Mouse (Mus musculus): ENCODE results near the gene Pik3r5.

Pik3r5 gene

DNA sequence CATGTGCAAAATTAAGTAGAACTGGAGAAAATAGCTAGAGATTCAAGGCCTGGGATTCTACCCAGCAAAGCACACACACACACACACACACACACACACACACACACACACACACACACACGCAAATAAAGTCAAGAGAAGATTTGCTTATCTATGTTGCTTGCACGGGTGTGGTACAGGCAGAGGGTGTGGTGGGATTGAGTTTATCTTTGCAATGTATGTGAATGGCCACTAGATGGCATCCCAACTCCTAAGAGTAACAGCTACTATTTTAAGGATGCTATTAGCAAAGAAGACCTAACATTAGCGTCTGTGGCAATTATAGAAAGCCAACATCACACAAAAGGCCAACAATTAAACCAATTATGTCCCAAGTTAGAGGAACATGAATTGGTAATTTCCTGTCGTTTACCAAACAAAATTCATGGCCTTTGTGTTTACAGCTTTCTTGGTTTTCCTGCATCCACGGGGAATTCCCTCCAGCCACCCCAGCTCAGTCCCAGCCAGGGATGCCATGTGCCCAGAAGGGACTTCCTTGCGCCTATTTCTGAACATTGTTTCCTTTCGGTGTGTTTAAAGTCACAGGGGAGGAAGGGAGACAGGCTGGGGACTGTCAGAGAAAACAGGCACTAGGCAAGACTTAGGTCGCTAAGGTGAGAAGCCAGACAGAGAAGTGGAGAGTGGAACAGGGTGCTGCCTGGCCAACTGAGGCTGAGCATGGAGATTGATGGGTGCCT, 53.5 kb downstream of the Pik3r5 start:
- peak; percentile 68 for DNase-seq (ENCODE audit: low read depth, low spot score)

DNA sequence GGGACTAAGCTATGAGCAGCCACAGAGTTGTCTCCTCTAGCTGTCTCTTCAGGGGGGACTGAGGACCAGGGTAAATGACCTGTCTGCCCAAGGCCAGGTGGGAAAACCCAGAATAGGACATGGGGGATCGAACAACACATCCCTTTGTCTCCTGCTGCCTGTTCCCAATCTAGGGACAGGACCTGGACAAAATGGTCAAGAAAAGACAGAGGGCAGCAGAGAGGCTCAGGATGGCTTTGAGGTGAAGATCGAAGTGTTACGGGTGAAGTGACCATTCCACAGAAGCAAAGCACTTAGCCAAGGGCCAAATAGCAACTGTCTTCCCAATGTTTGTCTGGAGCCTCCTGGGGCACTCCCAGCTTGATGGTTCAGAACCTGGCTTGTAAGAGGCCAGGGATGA, 54.2 kb downstream of the Pik3r5 start:
- DNase-seq (ENCODE audit: low read depth, low spot score) = no peak

DNA sequence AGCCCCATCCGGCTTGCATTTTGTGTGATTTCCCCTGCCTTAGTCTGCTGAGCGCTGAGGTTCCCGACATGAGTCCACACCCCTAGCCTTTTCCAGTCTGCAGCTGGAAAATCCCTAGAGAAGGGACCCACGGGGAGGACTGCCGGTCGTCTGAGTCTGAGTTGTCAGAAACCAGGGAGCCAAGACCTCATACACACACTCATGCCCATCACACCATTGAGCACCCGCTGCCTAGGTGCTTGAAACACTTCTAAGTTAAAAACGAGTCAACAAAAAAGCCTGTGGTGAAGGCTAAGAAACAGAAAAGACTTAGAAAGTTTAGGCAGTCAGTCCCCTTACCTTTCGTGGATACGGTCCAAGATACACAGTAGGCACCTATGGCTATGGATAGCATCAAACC, 55.8 kb downstream of the Pik3r5 start:
- DNase-seq (ENCODE audit: low read depth, low spot score) = no peak

DNA sequence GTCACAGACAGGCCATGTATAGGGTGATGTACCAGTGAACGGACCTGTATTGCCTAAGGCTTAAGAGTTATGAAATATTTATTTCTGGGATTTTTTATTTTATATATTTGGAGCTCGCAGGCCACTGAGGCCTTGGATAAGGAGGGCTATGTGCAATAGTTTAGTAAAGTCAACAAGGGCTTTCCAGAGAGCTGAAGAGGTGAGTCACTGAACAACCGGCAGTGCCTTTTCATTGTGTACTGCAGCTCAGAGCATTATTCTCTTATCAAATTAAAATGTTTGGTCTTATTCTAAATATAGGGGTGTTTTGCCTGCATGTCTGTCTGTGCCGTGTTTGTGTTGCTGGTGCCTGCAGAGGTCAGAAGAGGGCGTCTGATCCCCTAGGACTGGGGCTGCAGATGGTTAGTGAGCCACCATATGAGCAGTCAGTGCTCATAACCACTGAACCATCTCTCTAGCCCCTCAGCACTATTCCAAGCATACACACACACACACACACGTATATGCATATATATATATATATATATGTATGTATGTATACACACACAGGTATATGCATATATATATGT, 56.4 kb downstream of the Pik3r5 start:
- DNase-seq (ENCODE audit: low read depth, low spot score) = no peak

DNA sequence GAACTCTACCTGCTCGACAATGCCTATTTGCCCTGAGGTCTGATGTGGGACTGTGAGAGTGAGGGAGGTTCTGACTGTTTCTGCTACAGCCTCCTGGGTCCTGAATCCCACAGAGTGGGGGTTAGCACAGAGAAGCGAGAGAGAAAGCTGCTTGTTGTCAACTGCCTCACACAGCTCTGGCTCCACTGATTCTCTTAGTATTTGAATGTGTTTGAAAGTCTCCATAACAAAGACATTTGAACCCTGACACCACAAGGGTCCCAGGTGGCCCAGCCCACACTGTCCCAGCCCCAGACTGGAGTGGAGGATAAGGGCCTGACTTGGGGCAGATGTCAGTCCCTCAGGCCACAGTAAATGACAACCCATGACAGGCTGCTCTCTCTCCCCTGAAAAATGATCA, 57.3 kb downstream of the Pik3r5 start:
- DNase-seq (ENCODE audit: low read depth, low spot score) = peak; percentile 22

DNA sequence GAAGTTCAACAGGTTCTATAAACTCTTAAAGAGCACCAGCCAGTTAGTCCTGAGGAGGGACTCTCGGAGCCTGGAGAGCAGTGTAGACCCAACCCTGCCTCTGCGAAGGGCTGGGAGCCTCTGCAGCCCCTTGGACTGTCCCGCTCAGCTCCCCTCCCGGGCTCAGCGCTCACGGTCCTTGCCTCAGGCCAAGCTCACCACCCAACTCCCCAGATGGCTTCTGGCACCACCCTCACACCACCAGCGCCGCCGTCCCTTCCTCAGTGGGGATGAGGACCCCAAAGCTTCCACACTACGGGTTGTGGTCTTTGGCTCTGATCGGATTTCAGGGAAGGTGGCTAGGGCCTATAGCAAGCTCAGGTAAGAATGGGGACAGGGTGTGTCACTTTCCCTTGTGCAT, 60.7 kb downstream of the Pik3r5 start:
- no peak for DNase-seq (ENCODE audit: low read depth, low spot score)

DNA sequence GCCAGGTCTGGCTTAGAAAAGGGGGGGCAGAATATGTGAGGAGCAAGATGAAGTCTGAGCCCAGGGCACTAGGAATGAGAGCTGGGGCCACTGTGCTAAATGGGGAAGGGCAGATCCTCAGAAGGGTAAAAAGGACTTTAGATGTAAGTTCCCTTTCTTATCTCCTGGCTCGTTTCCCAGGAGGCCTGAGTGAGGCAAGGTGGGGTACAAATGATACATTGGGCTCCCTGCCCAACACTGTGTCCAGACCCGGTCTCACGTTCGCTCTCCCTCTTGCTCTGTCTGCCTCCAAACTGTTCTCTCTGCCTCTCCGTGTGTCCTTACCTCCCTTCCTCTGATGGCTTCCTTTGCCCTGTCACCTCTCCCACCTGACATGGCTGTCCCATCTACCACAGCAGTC, 61.8 kb downstream of the Pik3r5 start:
- DNase-seq (ENCODE audit: low read depth, low spot score) = no peak

DNA sequence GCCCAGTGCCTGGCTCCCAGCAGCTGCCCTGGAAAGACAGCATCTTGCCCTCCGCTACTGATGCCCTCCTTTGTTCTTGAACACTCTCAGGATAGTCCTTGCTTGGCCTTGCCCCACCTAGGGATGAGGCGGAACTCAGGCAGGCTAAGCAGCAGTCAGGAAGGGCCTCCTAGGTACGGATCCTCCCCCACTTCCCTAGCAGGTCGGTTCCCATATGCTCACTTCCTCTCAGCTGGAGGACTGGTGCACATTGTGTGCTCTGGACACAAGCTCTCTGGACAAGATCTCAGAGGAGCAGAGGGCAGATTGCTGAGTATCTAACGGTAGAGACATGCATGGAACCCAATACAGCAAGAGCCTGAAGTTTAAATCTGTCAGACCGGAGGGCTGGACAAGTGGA, 65.2 kb downstream of the Pik3r5 start:
- DNase-seq (ENCODE audit: low read depth, low spot score) = no peak

DNA sequence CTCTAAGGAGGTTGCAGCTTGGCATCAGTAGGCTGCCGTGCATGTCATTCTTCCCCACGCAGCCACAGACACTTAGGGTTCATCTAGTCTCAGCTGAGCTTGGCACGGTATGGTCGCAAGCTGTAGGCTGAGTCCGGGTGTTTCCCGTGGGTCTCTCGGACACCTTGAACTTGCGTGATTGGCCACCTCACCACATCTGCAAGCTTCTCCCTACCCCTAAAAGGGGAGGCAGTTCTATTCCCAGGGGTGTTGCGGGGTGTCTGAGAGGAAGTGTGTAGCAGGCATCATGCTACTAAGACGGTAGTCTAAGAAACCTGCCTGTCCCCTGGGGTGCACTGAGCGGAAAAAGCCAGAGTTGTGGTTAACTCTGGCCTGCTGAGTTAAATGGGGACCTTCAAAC, 66.6 kb downstream of the Pik3r5 start:
- DNase-seq (ENCODE audit: low read depth, low spot score) = no peak

DNA sequence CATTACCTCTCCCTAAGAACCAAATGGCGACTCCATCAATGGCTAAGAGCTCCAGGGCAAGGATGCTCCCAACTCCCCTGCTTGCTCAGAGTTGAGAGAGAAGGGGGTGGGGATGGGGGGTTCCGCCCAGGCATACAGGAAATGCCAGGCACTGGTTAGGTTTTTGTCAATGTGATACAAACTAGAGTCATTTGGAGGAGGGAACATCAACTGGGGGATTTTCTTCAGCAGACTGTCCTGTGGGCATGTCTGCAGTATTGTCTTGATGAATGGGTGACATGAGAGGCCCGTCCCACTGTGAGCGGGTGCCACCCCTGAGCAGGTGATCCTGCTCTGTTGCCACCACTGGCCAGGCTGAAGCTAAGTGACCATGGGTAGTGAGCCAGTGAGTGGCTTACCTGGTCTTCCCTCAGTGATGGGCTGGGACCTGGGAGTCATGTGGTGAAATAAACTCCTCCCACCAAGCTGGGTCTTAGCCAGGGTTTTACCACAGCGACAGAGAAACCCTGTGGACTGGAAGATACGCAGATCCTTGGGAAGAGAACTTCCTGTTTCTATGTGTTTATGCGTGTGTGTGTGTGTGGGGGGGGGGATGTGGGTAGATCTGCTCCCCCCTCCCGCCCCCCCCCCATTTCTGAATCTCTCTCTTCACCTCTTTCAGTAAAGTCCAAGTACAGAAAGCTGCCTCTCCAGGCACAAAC, 67.2 kb downstream of the Pik3r5 start:
- no peak for DNase-seq (ENCODE audit: low read depth, low spot score)

DNA sequence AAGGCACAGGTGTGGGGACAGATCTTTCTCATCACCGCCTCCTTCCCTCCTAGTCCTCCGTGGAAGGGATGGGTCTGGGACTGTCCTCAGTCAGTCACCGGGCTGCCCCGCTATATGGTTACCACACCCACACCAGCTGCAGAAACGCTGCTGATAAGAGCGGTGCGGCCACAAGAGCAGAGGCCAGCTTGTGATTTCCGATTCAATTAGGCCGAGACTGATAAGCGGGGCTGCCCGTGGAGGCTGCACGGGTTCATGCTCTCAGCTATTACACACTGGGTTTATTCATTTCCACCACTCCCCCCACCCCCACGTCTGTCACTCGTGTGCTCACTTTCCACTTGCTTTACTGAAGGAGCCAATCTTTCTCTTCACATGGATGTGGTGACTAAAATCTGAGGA, 69.0 kb downstream of the Pik3r5 start:
- DNase-seq (ENCODE audit: low read depth, low spot score) = no peak

DNA sequence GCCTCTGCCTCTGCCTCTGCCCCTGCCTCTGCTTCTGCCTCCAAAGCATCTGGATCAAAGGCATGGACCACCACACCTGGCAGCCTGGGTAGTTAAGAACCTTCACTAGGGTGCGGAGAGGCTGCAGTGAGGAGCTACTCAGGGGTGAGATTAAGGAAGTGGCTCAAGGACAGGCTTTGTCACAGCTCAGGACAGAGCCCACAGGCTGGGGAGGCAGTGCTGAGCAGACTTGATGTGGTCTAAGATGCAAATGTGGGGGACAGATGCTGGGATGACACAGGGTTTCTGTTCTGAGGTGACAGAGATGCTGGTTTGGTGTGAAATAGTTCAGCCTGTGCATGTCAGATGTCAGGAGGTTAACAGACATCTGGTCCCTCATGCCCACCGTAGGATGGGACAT, 70.5 kb downstream of the Pik3r5 start:
- no peak for DNase-seq (ENCODE audit: low read depth, low spot score)

DNA sequence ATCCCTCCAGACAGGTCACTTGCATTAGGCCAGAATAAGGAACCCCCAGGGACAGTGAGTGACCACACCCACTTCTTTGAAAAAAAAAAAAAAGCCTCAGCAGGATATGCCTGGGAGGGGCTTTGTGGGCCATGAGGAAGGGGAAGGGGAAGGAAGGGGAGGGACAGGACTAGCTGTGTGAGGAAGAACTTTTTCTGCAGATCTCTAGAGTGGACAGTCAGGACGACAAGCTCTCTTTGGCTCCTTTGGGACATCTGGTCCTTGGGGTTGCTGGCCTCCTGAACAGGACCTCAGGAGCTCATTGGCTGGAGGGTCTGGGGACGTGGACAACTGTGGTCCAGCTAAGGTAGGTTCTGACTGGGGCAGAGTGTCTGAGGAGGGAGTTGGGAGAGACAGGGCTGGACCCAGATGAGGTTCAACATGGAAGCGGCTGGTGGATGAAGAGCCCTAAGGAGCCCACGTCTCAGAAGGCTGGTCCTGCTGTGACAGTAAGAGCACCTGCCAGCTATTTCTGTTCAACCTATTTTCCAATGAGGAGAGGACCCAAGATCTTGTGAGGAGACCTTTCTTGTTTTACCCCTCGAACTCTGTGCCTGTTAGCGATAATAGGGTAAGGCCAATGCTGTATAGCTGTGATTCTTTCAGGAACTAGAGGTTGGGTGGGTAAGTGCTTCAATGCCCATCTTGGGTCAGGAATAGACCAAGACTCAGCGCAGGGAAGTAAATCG, 71.1 kb downstream of the Pik3r5 start, which contains the start of gene Pik3r6:
Gene Pik3r6, plus strand, starts transcription at position 118 of the 728 bp plus-strand sequence.
- DNase-seq (ENCODE audit: low read depth, low spot score) = no peak

DNA sequence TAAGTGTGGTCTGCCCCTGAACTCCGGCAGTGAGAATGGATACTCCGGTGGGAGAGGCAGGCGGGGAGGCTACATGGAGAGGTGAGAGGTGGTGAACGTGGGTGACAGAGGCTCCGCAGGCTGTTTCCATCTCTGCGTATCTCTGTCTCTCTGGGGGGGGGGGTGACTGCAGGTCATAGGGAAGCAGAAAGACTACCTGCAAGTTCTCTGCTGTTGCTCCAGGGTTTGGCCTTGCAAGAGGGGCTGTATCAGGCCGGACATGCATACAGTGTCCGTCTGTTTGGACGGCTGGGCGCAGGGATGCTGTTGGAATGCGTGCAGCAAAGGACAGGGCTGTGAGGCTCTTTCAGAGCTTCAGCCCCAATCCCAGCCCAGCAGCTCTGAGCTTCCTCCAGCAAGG, 73.0 kb downstream of the Pik3r5 start:
- no peak for DNase-seq (ENCODE audit: low read depth, low spot score)

DNA sequence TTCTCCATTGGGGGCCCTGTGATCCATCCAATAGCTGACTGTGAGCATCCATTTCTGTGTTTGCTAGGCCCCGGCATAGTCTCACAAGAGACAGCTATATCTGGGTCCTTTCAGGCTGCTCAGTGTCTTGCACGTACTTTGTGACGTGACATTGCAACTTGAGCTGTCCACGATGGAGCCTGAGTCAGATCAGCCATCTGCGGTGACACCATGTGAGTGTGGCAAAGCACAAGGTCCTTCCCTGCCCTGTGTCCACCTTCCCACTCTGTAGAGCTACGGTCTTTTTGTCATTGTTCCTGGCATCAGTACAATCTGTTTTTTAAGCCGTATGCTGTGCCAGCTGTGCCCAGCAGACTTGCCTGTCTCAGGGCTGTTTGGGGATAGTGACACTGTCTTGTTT, 75.3 kb downstream of the Pik3r5 start:
- no peak for DNase-seq (ENCODE audit: low read depth, low spot score)

DNA sequence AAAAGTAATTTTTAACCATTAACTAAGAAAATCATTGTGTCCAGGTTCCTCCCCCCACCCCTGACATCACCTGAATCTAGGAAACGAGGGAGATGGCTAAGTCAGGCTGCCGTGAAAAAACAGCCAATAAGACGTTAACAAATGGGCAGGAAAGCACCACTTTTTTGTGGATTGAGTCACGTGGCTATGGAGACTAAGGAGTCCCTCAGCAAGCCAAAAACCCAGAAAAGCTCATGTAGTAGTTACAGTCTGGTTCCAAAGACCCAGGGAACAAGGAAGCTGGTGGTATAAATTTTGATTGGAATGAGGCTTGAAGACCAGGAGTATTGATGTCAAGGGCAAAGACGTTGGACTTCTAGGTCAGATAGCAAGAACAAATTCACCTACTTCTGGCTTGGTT, 76.7 kb downstream of the Pik3r5 start:
- DNase-seq (ENCODE audit: low read depth, low spot score) = no peak

DNA sequence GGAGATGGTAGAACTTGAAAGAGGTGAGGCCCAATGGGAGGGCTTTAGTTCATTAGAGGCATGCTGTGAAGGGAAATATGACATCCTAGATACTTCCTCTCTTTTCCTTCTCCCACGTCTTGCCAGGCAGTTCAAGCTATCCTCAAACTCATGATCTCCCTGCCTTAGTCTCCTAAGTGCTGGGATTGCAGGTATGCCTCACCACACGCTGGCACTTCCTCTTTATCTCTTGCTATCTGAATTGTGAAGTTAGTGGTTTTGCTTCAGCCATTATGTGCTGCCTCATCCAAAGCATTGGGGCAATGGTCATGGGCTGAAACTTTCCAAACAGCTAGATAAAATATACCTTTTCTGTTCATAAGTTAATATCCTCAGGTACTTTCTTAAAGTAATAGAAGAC, 77.3 kb downstream of the Pik3r5 start:
- no peak for DNase-seq (ENCODE audit: low read depth, low spot score)

DNA sequence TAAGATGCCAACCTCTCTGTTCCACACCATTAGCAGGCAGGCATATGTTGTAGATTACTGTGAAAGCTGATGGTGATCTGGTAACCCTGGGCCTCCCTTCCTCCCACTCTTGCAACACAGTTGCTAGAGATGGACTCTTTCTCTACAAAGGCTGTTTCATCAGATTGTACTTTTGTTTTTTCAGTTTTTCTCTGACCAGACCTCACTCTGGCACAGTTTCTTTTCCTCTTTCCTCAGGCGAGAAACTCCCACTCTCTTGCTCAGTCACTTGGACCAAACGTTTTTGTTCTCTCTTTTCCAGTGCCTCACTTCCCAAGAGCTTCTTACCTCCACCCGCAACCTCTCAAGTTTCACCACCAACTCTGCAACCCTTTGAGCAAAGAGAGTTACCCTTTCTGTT, 82.0 kb downstream of the Pik3r5 start:
- DNase-seq (ENCODE audit: low read depth, low spot score) = no peak

DNA sequence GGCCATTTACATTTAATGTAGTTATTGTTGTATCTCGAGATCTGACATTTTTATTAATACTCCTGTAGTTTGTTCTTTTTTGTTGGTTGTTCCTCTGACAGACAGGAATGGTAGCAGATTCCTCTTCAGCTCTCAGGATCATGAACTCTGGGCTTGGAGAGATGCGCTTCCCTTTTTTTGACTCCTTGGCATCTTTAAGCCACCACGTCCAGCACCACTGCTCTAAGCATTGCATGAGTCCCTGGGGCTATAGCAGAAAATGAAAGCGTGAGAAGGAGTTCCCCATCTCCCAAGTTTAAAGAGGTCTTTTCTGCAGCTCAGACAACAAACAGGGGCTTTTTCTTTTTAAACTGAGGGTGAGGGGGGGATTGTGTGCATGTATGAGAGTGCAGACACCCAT, 87.4 kb downstream of the Pik3r5 start:
- no peak for DNase-seq (ENCODE audit: low read depth, low spot score)

DNA sequence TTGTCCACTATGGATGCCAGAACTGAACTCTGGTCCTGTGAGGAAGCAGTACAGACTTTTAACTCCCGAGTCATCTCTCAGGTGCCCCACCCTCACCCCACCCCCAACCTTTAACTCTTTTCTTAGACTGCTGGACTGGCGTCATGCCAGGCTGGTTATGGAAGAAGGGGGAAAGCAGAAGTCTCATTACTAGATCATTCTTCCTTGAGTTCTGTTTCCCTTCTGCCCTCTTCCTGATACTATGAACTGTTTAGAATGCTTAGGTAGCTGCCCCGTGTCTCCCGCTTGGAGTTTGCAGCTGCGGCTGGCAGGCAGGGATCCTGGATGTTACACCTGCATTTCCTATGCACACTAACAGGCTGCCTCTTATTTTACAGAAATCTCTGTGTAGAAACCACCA, 87.9 kb downstream of the Pik3r5 start:
- DNase-seq (ENCODE audit: low read depth, low spot score) = no peak

DNA sequence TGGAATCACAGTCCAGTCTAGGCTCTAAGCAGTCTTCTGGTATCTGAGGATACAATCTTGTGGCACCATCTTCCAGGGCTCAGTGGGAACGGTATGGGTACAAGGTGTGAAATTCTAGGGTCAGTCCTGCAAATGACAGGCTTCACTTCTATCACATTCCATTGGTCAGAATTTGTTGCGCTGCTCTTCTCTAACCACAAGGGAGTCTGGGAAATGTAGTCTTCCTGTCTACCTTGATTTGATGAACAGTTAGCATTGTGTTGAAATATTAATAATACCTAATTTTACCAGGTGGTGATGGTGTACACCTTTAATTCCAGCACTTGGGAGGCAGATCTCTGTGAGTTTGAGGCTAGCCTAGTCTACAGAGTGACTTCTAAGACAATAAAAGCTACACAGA, 88.5 kb downstream of the Pik3r5 start:
- no peak for DNase-seq (ENCODE audit: low read depth, low spot score)

DNA sequence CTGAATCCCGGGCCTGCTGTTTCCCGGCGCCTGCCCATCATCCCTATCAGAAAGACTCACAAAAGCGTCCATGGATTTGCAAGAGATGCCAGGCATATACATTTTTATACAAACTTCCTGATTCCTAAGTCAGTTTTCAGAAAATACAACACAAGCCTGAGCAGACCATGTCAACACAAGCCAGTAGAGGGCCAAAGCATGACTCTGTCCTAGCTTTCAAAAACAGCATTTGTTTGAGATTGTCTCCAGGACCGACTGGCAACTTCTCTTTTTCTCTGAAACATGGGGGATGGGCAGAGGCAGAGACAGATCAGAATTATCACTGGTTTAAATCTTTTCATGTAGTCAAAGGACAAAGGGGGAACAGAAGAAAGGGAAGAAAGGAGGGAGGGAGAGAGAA, 89.4 kb downstream of the Pik3r5 start:
- DNase-seq (ENCODE audit: low read depth, low spot score) = no peak

All from mesoderm, embryonic 11.5 days (tissue).